Comparison of ENCODE assay signal across 9 mouse cellular contexts in the genomic region with DNA sequence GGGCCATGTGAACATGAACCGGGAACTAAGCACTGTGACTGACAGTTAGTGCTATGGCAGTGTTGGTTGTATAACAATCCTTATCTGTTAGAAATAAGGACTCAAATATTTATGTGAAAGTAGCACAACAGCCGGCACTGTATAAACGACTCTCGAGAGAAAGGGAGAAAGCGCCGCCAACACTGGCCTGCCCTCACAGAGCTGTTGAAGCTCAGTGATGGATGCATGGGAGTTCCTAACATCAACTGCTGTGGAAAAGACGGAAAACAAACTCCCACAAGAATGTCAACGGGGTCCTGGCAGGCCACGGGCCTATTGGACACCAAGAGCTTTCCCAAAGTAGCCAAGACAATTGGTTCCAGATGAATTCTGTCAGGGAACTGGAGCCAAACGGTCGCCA. TPM values are rescaled to one million over a fixed set of nuclear protein-coding genes. Genes with fewer than 3 reads are reported as not detected.
DNase-seq lines count a peak whose midpoint lies in the region; ATAC-seq lines count a peak whose summit lies in the region.
"Had no signal": no experiment of that assay in that cellular context is flagged by ENCODE, and none has a peak within 500 bp of the region (broad histone marks: within the 10 kb centered on the region; RNA-seq: fewer than 3 reads in every experiment).

No protein-coding gene starts in this region.

- intact Hi-C loops in gastrocnemius, postnatal 14 days (cut with DNase I; ENCODE audit: low total_unique reads): no loop called here

- peaks cover 18% of the 10 kb centered on the region for H3K4me1 ChIP-seq in hindbrain, embryonic 15.5 days (replicated peaks)
- H3K4me1 ChIP-seq in hindbrain, embryonic 16.5 days (ENCODE audit: control insufficient read depth, insufficient read depth, low read depth, low read length): peaks cover 9% of the 10 kb centered on the region

- 59% methylated on average over 11 of the region's 11 CpGs for WGBS in hindbrain, embryonic 15.5 days
- WGBS in hindbrain, embryonic 16.5 days: 57% methylated on average over 11 of the region's 11 CpGs

- H3K9me3 ChIP-seq in hindbrain, embryonic 15.5 days: no peaks in the 10 kb centered on the region
- no peaks in the 10 kb centered on the region for H3K9me3 ChIP-seq in hindbrain, embryonic 16.5 days (ENCODE audit: control insufficient read depth, low read length)

- no peak for ATAC-seq in hindbrain, embryonic 15.5 days (ENCODE audit: low FRiP score, low read depth)
- no peak for ATAC-seq in hindbrain, embryonic 16.5 days

- no peak overlapping the region for H3K9ac ChIP-seq in hindbrain, embryonic 15.5 days
- H3K9ac ChIP-seq in hindbrain, embryonic 16.5 days (ENCODE audit: low read depth, low read length): no peak overlapping the region

- H3K27ac ChIP-seq in hindbrain, embryonic 15.5 days (replicated peaks): peak overlapping the region; percentile 15; the same call in 1 of the 2 replicates
- H3K27ac ChIP-seq in hindbrain, embryonic 16.5 days (ENCODE audit: low read depth, low read length): no peak overlapping the region

- no peaks in the 10 kb centered on the region for H3K36me3 ChIP-seq in hindbrain, embryonic 15.5 days
- H3K36me3 ChIP-seq in hindbrain, embryonic 16.5 days (ENCODE audit: control insufficient read depth, insufficient read depth, low read length): no peaks in the 10 kb centered on the region

- peak; percentile 52 for DNase-seq in gastrocnemius, postnatal 14 days
- peak; percentile 47 to 55 for DNase-seq in kidney, postnatal 36 days
- DNase-seq in ovary, postnatal 10 days (ENCODE audit: low spot score): peak; percentile 33
- no peak for DNase-seq in frontal cortex, adult 2 months (ENCODE audit: extremely low spot score in 1 of 2, low spot score in 1 of 2)
- DNase-seq in frontal cortex, postnatal 10 days (ENCODE audit: low spot score in 2 of 2): no peak
- DNase-seq in thymus, postnatal 0 days (ENCODE audit: low spot score): no peak

- no peaks in the 10 kb centered on the region for H3K27me3 ChIP-seq in hindbrain, embryonic 15.5 days
- no peaks in the 10 kb centered on the region for H3K27me3 ChIP-seq in hindbrain, embryonic 16.5 days (replicated peaks; ENCODE audit: control insufficient read depth, insufficient read depth, low read length)

- H3K4me2 ChIP-seq in hindbrain, embryonic 15.5 days: no peak overlapping the region
- no peak overlapping the region for H3K4me2 ChIP-seq in hindbrain, embryonic 16.5 days (ENCODE audit: low read length)

- H3K4me3 ChIP-seq in hindbrain, embryonic 15.5 days: no peak overlapping the region
- no peak overlapping the region for H3K4me3 ChIP-seq in hindbrain, embryonic 16.5 days (ENCODE audit: low read length)

RNA-seq across cellular contexts. Expression of a gene that starts 2.8 kb away (rescaled TPM):
- 92.4 and 98.8 TPM in 2 replicates for polyA plus RNA-seq in hindbrain, embryonic 15.5 days (2015; fragmentation: Nextera tagmentation; extraction: Ambion mirVana)
- 94.5 and 97.6 TPM in 2 replicates for polyA plus RNA-seq in hindbrain, embryonic 16.5 days (2015; fragmentation: Nextera tagmentation; extraction: Ambion mirVana)
- total RNA-seq in gastrocnemius, postnatal 14 days (2021): 10 to 100 TPM; 40.0 to 42.4 TPM
- polyA plus RNA-seq in frontal cortex, adult 2 months (2012; rRNA removed): 54.2 and 61.5 TPM in 2 replicates
- polyA plus RNA-seq in thymus, postnatal 0 days (2015; fragmentation: Nextera tagmentation; extraction: Ambion mirVana): 88.2 and 93.1 TPM in 2 replicates

RNA-seq across cellular contexts. Expression of a gene that starts 3.1 kb away (rescaled TPM):
- polyA plus RNA-seq in hindbrain, embryonic 15.5 days (2015; fragmentation: Nextera tagmentation; extraction: Ambion mirVana): 20.8 and 21.9 TPM in 2 replicates
- polyA plus RNA-seq in hindbrain, embryonic 16.5 days (2015; fragmentation: Nextera tagmentation; extraction: Ambion mirVana): 18.8 and 22.9 TPM in 2 replicates
- 10 to 100 TPM; 21.4 to 23.2 TPM for total RNA-seq in gastrocnemius, postnatal 14 days (2021)
- polyA plus RNA-seq in frontal cortex, adult 2 months (2012; rRNA removed): 10.1 and 10.8 TPM in 2 replicates
- 41.6 and 43.3 TPM in 2 replicates for polyA plus RNA-seq in thymus, postnatal 0 days (2015; fragmentation: Nextera tagmentation; extraction: Ambion mirVana)

RNA-seq across cellular contexts. Expression of a gene that starts 12.4 kb away (rescaled TPM):
- 0.71 and 1.5 TPM in 2 replicates for polyA plus RNA-seq in hindbrain, embryonic 15.5 days (2015; fragmentation: Nextera tagmentation; extraction: Ambion mirVana)
- 1.1 and 1.5 TPM in 2 replicates for polyA plus RNA-seq in hindbrain, embryonic 16.5 days (2015; fragmentation: Nextera tagmentation; extraction: Ambion mirVana)
- 1 to 10 TPM; 3.6 to 4.3 TPM for total RNA-seq in gastrocnemius, postnatal 14 days (2021)
- 858 and 911 TPM in 2 replicates for polyA plus RNA-seq in frontal cortex, adult 2 months (2012; rRNA removed)
- polyA plus RNA-seq in thymus, postnatal 0 days (2015; fragmentation: Nextera tagmentation; extraction: Ambion mirVana): 0.06 TPM in 1 of 2 replicates, not detected in the other
- polyA plus RNA-seq: liver, embryonic 16.5 days had no signal

RNA-seq across cellular contexts. Expression of a gene that starts 15.1 kb away (rescaled TPM):
- polyA plus RNA-seq in hindbrain, embryonic 15.5 days (2015; fragmentation: Nextera tagmentation; extraction: Ambion mirVana): 2.0 and 2.7 TPM in 2 replicates
- 2.0 and 2.8 TPM in 2 replicates for polyA plus RNA-seq in hindbrain, embryonic 16.5 days (2015; fragmentation: Nextera tagmentation; extraction: Ambion mirVana)
- total RNA-seq in gastrocnemius, postnatal 14 days (2021): 1 to 10 TPM; 1.9 to 2.5 TPM
- 25.2 and 29.6 TPM in 2 replicates for polyA plus RNA-seq in frontal cortex, adult 2 months (2012; rRNA removed)
- 21.5 and 24.5 TPM in 2 replicates for polyA plus RNA-seq in thymus, postnatal 0 days (2015; fragmentation: Nextera tagmentation; extraction: Ambion mirVana)

RNA-seq across cellular contexts. Expression of a gene that starts 15.3 kb away (rescaled TPM):
- not detected in 2 replicates for polyA plus RNA-seq in hindbrain, embryonic 15.5 days (2015; fragmentation: Nextera tagmentation; extraction: Ambion mirVana)
- polyA plus RNA-seq in hindbrain, embryonic 16.5 days (2015; fragmentation: Nextera tagmentation; extraction: Ambion mirVana): 0.16 and 0.37 TPM in 2 replicates
- not detected for total RNA-seq in gastrocnemius, postnatal 14 days (2021)
- 0.06 and 0.12 TPM in 2 replicates for polyA plus RNA-seq in frontal cortex, adult 2 months (2012; rRNA removed)
- 1.5 and 2.2 TPM in 2 replicates for polyA plus RNA-seq in thymus, postnatal 0 days (2015; fragmentation: Nextera tagmentation; extraction: Ambion mirVana)
- polyA plus RNA-seq: liver, embryonic 16.5 days had no signal

Comparison
In these comparisons a context has a peak if more than half of its experiments do, and no peak if none do; other contexts are left out.
1. DNase-seq: peak in gastrocnemius, postnatal 14 days (single experiment), kidney, postnatal 36 days (2 of 2) and ovary, postnatal 10 days (single experiment); none in frontal cortex, adult 2 months (0 of 2), frontal cortex, postnatal 10 days (0 of 2) and thymus, postnatal 0 days (single experiment).
2. RNA of a gene that starts 12.4 kb away (polyA plus RNA-seq): 858 to 911 TPM in frontal cortex, adult 2 months; 0.71 to 1.5 TPM in hindbrain, embryonic 15.5 days, 1.1 to 1.5 TPM in hindbrain, embryonic 16.5 days and 0.06 TPM in thymus, postnatal 0 days; every median in the first group is over 100 times any median in the second.